Mouse (Mus musculus) cerebellum, adult 8-10 months (tissue): Measurements from ENCODE around the gene Ahsa1.
A peak's percentile ranks its signal among the peaks of the same experiment; 100 is the strongest.
"Not testable (repeated sequence)": the region's sequence is repeated elsewhere in the genome, so short reads cannot be mapped to it uniquely, and the experiment has no call there.

Experiments
- DNase-seq: peaks from one replicate; pipeline ENCODE4 v3.0.0; 2022

Ahsa1 gene

GRCm38 (mm10) chr12:87282743-87283142 lies 16.5 kb downstream of the Ahsa1 start:
- DNase-seq = no peak

GRCm38 (mm10) chr12:87283706-87284105 lies 17.4 kb downstream of the Ahsa1 start:
- DNase-seq = no peak

- DNase-seq = no peak
Observed at GRCm38 (mm10) chr12:87284268-87284667, 18.0 kb downstream of the Ahsa1 start.

- DNase-seq = no peak
Observed at GRCm38 (mm10) chr12:87284726-87285125, 18.4 kb downstream of the Ahsa1 start.

- no peak for DNase-seq
Observed at GRCm38 (mm10) chr12:87289100-87289499, 22.8 kb downstream of the Ahsa1 start.

- no peak for DNase-seq
Observed at GRCm38 (mm10) chr12:87293934-87294333, 27.7 kb downstream of the Ahsa1 start.

GRCm38 (mm10) chr12:87299037-87299656 lies 32.9 kb downstream of the Ahsa1 start:
- DNase-seq = peak; percentile 32

- DNase-seq = no peak
Observed at GRCm38 (mm10) chr12:87299657-87300440, 33.6 kb downstream of the Ahsa1 start, which contains the start of gene Ism2. Gene Ism2 (minus strand): TSS chr12:87299705.

GRCm38 (mm10) chr12:87300441-87300690 lies 34.1 kb downstream of the Ahsa1 start:
- no peak for DNase-seq

- DNase-seq = no peak
Observed at GRCm38 (mm10) chr12:87301189-87301588, 34.9 kb downstream of the Ahsa1 start.

- peak; percentile 25 for DNase-seq
Observed at GRCm38 (mm10) chr12:87305767-87306583, 39.7 kb downstream of the Ahsa1 start.

- DNase-seq = not testable (repeated sequence)
Observed at GRCm38 (mm10) chr12:87306584-87306844, 40.2 kb downstream of the Ahsa1 start.

GRCm38 (mm10) chr12:87313098-87313497 lies 46.8 kb downstream of the Ahsa1 start:
- no peak for DNase-seq

GRCm38 (mm10) chr12:87317951-87318350 lies 51.7 kb downstream of the Ahsa1 start:
- no peak for DNase-seq

- no peak for DNase-seq
Observed at GRCm38 (mm10) chr12:87319229-87319628, 53.0 kb downstream of the Ahsa1 start.
